Mouse (Mus musculus) olfactory bulb, adult 2 months (tissue): Measurements from ENCODE around the gene Rnf187.

ENCODE experiments used
- CTCF ChIP-seq: fragments of 200-500 bp; IDR thresholded peaks from 2 replicates; pipeline ENCODE4 v1.5.1; 2012; ENCODE audit warnings: low read depth, mild to moderate bottlenecking, low read length, moderate library complexity; ENCODE audit not compliant: insufficient read depth
- POLR2A ChIP-seq: fragments of 200-500 bp; IDR thresholded peaks from 2 replicates; pipeline ENCODE4 v1.6.1; 2012; ENCODE audit warnings: mild to moderate bottlenecking, low read depth, low read length, moderate library complexity; ENCODE audit not compliant: insufficient read depth

- TF ChIP-seq CTCF (no peak), POLR2A (no peak)
Observed at GRCm38 (mm10) chr11:58955143-58955867, 16.6 kb upstream of the Rnf187 start.
